Mouse (Mus musculus) regulatory T cell (primary cell): ENCODE results near the gene Zbtb38.

ENCODE experiments used
- in situ Hi-C: fragments of 300-600 bp; cut with MboI, MseI; formaldehyde crosslinking; loops from one replicate; pipeline ENCODE4 v1.15.1; 2025; ENCODE audit warnings: high pct_unique_total_duplicates

The Zbtb38 gene

GRCm38 (mm10) chr9:96715171-96715570 lies 37.5 kb downstream of the Zbtb38 start:
- in situ Hi-C loops: loop anchor here (5.0 to 25.0 kb wide), 2 partner anchors 38 to 397 kb away; partner anchors contain the start of gene Slc25a36

GRCm38 (mm10) chr9:96713472-96714390 lies 38.9 kb downstream of the Zbtb38 start:
- in situ Hi-C loops: loop anchor here (25.0 kb wide), 1 partner anchor 399 kb away; the partner anchor contains the start of gene Slc25a36

- in situ Hi-C loops: loop anchor here (25.0 kb wide), 1 partner anchor 399 kb away; the partner anchor contains the start of gene Slc25a36
Measured at GRCm38 (mm10) chr9:96712758-96713471, 39.7 kb downstream of the Zbtb38 start.

- in situ Hi-C loops: loop anchor here (25.0 kb wide), 1 partner anchor 400 kb away; the partner anchor contains the start of gene Slc25a36
Measured at GRCm38 (mm10) chr9:96712045-96712444, 40.6 kb downstream of the Zbtb38 start.

- in situ Hi-C loops: loop anchor here (25.0 kb wide), 1 partner anchor 402 kb away; the partner anchor contains the start of gene Slc25a36
Measured at GRCm38 (mm10) chr9:96710241-96710946, 42.2 kb downstream of the Zbtb38 start.

- in situ Hi-C loops: loop anchor here (25.0 kb wide), 1 partner anchor 403 kb away; the partner anchor contains the start of gene Slc25a36
Measured at GRCm38 (mm10) chr9:96708905-96709304, 43.7 kb downstream of the Zbtb38 start.

- in situ Hi-C loops: loop anchor here (25.0 kb wide), 1 partner anchor 404 kb away; the partner anchor contains the start of gene Slc25a36
Measured at GRCm38 (mm10) chr9:96707964-96708363, 44.7 kb downstream of the Zbtb38 start.

GRCm38 (mm10) chr9:96705576-96706285 lies 46.9 kb downstream of the Zbtb38 start:
- in situ Hi-C loops: loop anchor here (25.0 kb wide), 1 partner anchor 407 kb away; the partner anchor contains the start of gene Slc25a36

GRCm38 (mm10) chr9:96704935-96705334 lies 47.7 kb downstream of the Zbtb38 start:
- in situ Hi-C loops: loop anchor here (25.0 kb wide), 1 partner anchor 407 kb away; the partner anchor contains the start of gene Slc25a36

- in situ Hi-C loops: loop anchor here (25.0 kb wide), 1 partner anchor 410 kb away; the partner anchor contains the start of gene Slc25a36
Measured at GRCm38 (mm10) chr9:96701891-96702290, 50.7 kb downstream of the Zbtb38 start.

GRCm38 (mm10) chr9:96699276-96700035 lies 53.2 kb downstream of the Zbtb38 start:
- in situ Hi-C loops: loop anchor here (25.0 kb wide), 1 partner anchor 413 kb away; the partner anchor contains the start of gene Slc25a36

- in situ Hi-C loops: no loop called here
Measured at GRCm38 (mm10) chr9:96696788-96697492, 55.7 kb downstream of the Zbtb38 start.

- in situ Hi-C loops: no loop called here
Measured at GRCm38 (mm10) chr9:96696141-96696561, 56.5 kb downstream of the Zbtb38 start.

- in situ Hi-C loops: no loop called here
Measured at GRCm38 (mm10) chr9:96690461-96690863, 62.2 kb downstream of the Zbtb38 start.

GRCm38 (mm10) chr9:96689076-96689475 lies 63.6 kb downstream of the Zbtb38 start:
- in situ Hi-C loops: no loop called here

- in situ Hi-C loops: no loop called here
Measured at GRCm38 (mm10) chr9:96688194-96688875, 64.3 kb downstream of the Zbtb38 start.

- in situ Hi-C loops: no loop called here
Measured at GRCm38 (mm10) chr9:96687591-96688186, 64.9 kb downstream of the Zbtb38 start.

- in situ Hi-C loops: no loop called here
Measured at GRCm38 (mm10) chr9:96685600-96686084, 67.0 kb downstream of the Zbtb38 start.
